Mouse (Mus musculus): ENCODE data around the gene Vhl.

DNA sequence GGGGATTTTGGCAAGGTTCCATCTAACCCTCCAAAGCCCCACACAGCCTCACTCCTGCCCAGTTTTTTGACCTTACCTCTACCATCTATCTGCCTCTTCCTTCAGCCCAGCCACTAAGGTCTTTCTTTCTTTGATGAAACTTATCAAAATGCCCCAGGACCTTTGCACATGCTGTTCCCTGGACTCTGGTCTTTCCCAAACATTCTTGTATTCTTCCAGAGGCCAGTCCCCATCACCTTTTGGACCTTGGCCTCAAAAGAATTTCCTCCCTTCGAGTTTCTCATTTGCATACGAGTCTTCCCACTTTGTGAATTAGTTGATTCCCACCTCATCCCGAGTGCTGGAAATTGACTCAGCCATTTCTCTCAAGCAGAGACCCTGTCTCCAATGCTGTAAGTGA, 31.7 kb downstream of the Vhl start:
- TF ChIP-seq POLR2A (IDR thresholded peaks at IDR 0.05; ENCODE audit: borderline replicate concordance, insufficient read depth, low read length) (no peak), CTCF (IDR thresholded peaks at IDR 0.05; ENCODE audit: borderline replicate concordance, insufficient read depth, low read depth, low read length) (no peak)

All from cerebellum, adult 2 months (tissue).